Mouse (Mus musculus) testis, postnatal 14 days (tissue): ENCODE measurements at regions not wholly inside any gene's neighbourhood (a gene's known extent, or its start where the extent isn't known, plus 50 kb on each side); places are given as distances from the start of the nearest gene placed in this dataset.

Experiments used
- DNase-seq: peaks from one replicate; pipeline ENCODE4 v3.0.0; 2021; ENCODE audit warnings: low spot score

- DNase-seq = no peak
Measured at GRCm38 (mm10) chr7:37093721-37094120, 395.8 kb downstream of the Tshz3 start.

- no peak for DNase-seq
Measured at GRCm38 (mm10) chr7:37095839-37096238, 397.9 kb downstream of the Tshz3 start.

GRCm38 (mm10) chr7:37096291-37096690 is 398.4 kb downstream of the Tshz3 start:
- DNase-seq = no peak

GRCm38 (mm10) chr7:37098950-37099349 is 401.0 kb downstream of the Tshz3 start:
- DNase-seq = no peak

- no peak for DNase-seq
Measured at GRCm38 (mm10) chr7:37104671-37105070, 406.8 kb downstream of the Tshz3 start.

- DNase-seq = no peak
Measured at GRCm38 (mm10) chr7:37111071-37111470, 413.2 kb downstream of the Tshz3 start.

- DNase-seq = no peak
Measured at GRCm38 (mm10) chr7:37120776-37121175, 422.9 kb downstream of the Tshz3 start.

GRCm38 (mm10) chr7:37140191-37140590 is 442.3 kb downstream of the Tshz3 start:
- peak; percentile 41 for DNase-seq

- DNase-seq = no peak
Measured at GRCm38 (mm10) chr7:37142780-37143179, 444.9 kb downstream of the Tshz3 start.

GRCm38 (mm10) chr7:37144303-37144702 is 446.4 kb downstream of the Tshz3 start:
- DNase-seq = no peak

- DNase-seq = no peak
Measured at GRCm38 (mm10) chr7:37149711-37150110, 451.8 kb downstream of the Tshz3 start.

GRCm38 (mm10) chr7:37159801-37160200 is 461.9 kb downstream of the Tshz3 start:
- no peak for DNase-seq

GRCm38 (mm10) chr7:37168883-37169282 is 471.0 kb downstream of the Tshz3 start:
- DNase-seq = no peak

GRCm38 (mm10) chr7:37175746-37176145 is 477.8 kb downstream of the Tshz3 start:
- DNase-seq = no peak

GRCm38 (mm10) chr7:37178256-37178655 is 480.3 kb downstream of the Tshz3 start:
- DNase-seq = no peak

- DNase-seq = no peak
Measured at GRCm38 (mm10) chr7:37179907-37180306, 482.0 kb downstream of the Tshz3 start.

GRCm38 (mm10) chr7:37180416-37180815 is 482.5 kb downstream of the Tshz3 start:
- no peak for DNase-seq

- DNase-seq = no peak
Measured at GRCm38 (mm10) chr7:37181109-37181508, 483.2 kb downstream of the Tshz3 start.

GRCm38 (mm10) chr7:37192536-37192935 is 494.6 kb downstream of the Tshz3 start:
- DNase-seq = no peak

GRCm38 (mm10) chr7:37204800-37205199 is 506.9 kb downstream of the Tshz3 start:
- no peak for DNase-seq

- no peak for DNase-seq
Measured at GRCm38 (mm10) chr7:37208305-37208704, 510.4 kb downstream of the Tshz3 start.

GRCm38 (mm10) chr7:37213751-37214181 is 515.8 kb downstream of the Tshz3 start:
- no peak for DNase-seq

GRCm38 (mm10) chr7:37215498-37215897 is 517.6 kb downstream of the Tshz3 start:
- DNase-seq = no peak

GRCm38 (mm10) chr7:37220476-37220875 is 522.6 kb downstream of the Tshz3 start:
- no peak for DNase-seq

GRCm38 (mm10) chr7:37226423-37226822 is 528.5 kb downstream of the Tshz3 start:
- no peak for DNase-seq
